Mouse (Mus musculus): ENCODE measurements at regions not wholly inside any gene's neighbourhood (a gene's known extent, or its start where the extent isn't known, plus 50 kb on each side); places are given as distances from the start of the nearest gene placed in this dataset.

GRCm38 (mm10) chr11:17658289-17658688 is 295.4 kb downstream of the Etaa1 start:
- TF ChIP-seq CTCF (IDR thresholded peaks at IDR 0.05; ENCODE audit: low read depth, low read length) (no peak), POLR2A (IDR thresholded peaks at IDR 0.05; ENCODE audit: borderline replicate concordance, low read depth, low read length) (no peak)

Measured in bone marrow macrophage, adult 2 months (primary cell).